Mouse (Mus musculus): ENCODE results near the gene Crispld2. TPM values are rescaled to one million over a fixed set of nuclear protein-coding genes. Genes with fewer than 3 reads are reported as not detected.
A peak's percentile ranks its signal among the peaks of the same experiment; 100 is the strongest.

Crispld2 gene
- polyA plus RNA-seq, 1 experiment = 8.9 TPM

- Histone ChIP-seq H3K36me3 (ENCODE audit: control insufficient read depth, insufficient read depth, low read length) (no peaks in the 10 kb centered on the region), H3K27ac (ENCODE audit: insufficient read depth, low read depth, low read length) (peak overlapping the region; percentile 46; the same call in 1 of the 2 replicates), H3K4me3 (ENCODE audit: low read depth, low read length) (no peak overlapping the region), H3K4me1 (ENCODE audit: control insufficient read depth, insufficient read depth, insufficient read length, low read length) (peaks cover 2% of the 10 kb centered on the region; the same call in 1 of the 2 replicates), H3K27me3 (ENCODE audit: control insufficient read depth, insufficient read depth, low read length) (no peaks in the 10 kb centered on the region)
- TF ChIP-seq POLR2A (IDR thresholded peaks at IDR 0.05; ENCODE audit: low read depth, low read length) (no peak), CTCF (IDR thresholded peaks at IDR 0.05; ENCODE audit: extremely low read depth, insufficient read length, insufficient replicate concordance, low read depth, low read length) (no peak)
- 69% methylated on average over 2 of the region's 2 CpGs for WGBS
Measured at GRCm38 (mm10) chr8:120057078-120057477, 64.8 kb downstream of the Crispld2 start.

- 88% methylated on average over 14 of the region's 14 CpGs for WGBS
Measured at GRCm38 (mm10) chr8:120062742-120063141, 70.5 kb downstream of the Crispld2 start.

GRCm38 (mm10) chr8:120063326-120063725, 71.1 kb downstream of the Crispld2 start:
- H3K4me1 ChIP-seq (ENCODE audit: control insufficient read depth, insufficient read depth, insufficient read length, low read length) = peaks cover 3% of the 10 kb centered on the region; the same call in 1 of the 2 replicates
- H3K27me3 ChIP-seq (ENCODE audit: control insufficient read depth, insufficient read depth, low read length) = no peaks in the 10 kb centered on the region
- H3K27ac ChIP-seq (ENCODE audit: insufficient read depth, low read depth, low read length) = no peak overlapping the region
- TF ChIP-seq POLR2A (IDR thresholded peaks at IDR 0.05; ENCODE audit: low read depth, low read length) (no peak), CTCF (IDR thresholded peaks at IDR 0.05; ENCODE audit: extremely low read depth, insufficient read length, insufficient replicate concordance, low read depth, low read length) (no peak)
- no peak overlapping the region for H3K4me3 ChIP-seq (ENCODE audit: low read depth, low read length)
- H3K36me3 ChIP-seq (ENCODE audit: control insufficient read depth, insufficient read depth, low read length) = no peaks in the 10 kb centered on the region
- WGBS = 71% methylated on average over 3 of the region's 3 CpGs

More at GRCm38 (mm10) chr8:120062742-120063141, 70.5 kb downstream of the Crispld2 start:
- TF ChIP-seq POLR2A (IDR thresholded peaks at IDR 0.05; ENCODE audit: low read depth, low read length) = no peak
- no peak for TF ChIP-seq CTCF (IDR thresholded peaks at IDR 0.05; ENCODE audit: extremely low read depth, insufficient read length, insufficient replicate concordance, low read depth, low read length)
- no peaks in the 10 kb centered on the region for H3K27me3 ChIP-seq (ENCODE audit: control insufficient read depth, insufficient read depth, low read length)
- H3K4me1 ChIP-seq (ENCODE audit: control insufficient read depth, insufficient read depth, insufficient read length, low read length) = no peaks in the 10 kb centered on the region; the same call in 1 of the 2 replicates
- H3K4me3 ChIP-seq (ENCODE audit: low read depth, low read length) = no peak overlapping the region
- H3K36me3 ChIP-seq (ENCODE audit: control insufficient read depth, insufficient read depth, low read length) = no peaks in the 10 kb centered on the region
- no peak overlapping the region for H3K27ac ChIP-seq (ENCODE audit: insufficient read depth, low read depth, low read length)

GRCm38 (mm10) chr8:120065611-120066010, 73.4 kb downstream of the Crispld2 start:
- Histone ChIP-seq H3K27me3 (ENCODE audit: control insufficient read depth, insufficient read depth, low read length) (no peaks in the 10 kb centered on the region), H3K36me3 (ENCODE audit: control insufficient read depth, insufficient read depth, low read length) (no peaks in the 10 kb centered on the region), H3K4me1 (ENCODE audit: control insufficient read depth, insufficient read depth, insufficient read length, low read length) (peaks cover 3% of the 10 kb centered on the region; the same call in 1 of the 2 replicates), H3K27ac (ENCODE audit: insufficient read depth, low read depth, low read length) (no peak overlapping the region), H3K4me3 (ENCODE audit: low read depth, low read length) (no peak overlapping the region)
- TF ChIP-seq CTCF (IDR thresholded peaks at IDR 0.05; ENCODE audit: extremely low read depth, insufficient read length, insufficient replicate concordance, low read depth, low read length) (no peak), POLR2A (IDR thresholded peaks at IDR 0.05; ENCODE audit: low read depth, low read length) (no peak)
- WGBS = 83% methylated on average over 8 of the region's 8 CpGs

- Histone ChIP-seq H3K27ac (ENCODE audit: insufficient read depth, low read depth, low read length) (no peak overlapping the region), H3K4me3 (ENCODE audit: low read depth, low read length) (no peak overlapping the region), H3K36me3 (ENCODE audit: control insufficient read depth, insufficient read depth, low read length) (no peaks in the 10 kb centered on the region), H3K4me1 (ENCODE audit: control insufficient read depth, insufficient read depth, insufficient read length, low read length) (peaks cover 3% of the 10 kb centered on the region; the same call in 1 of the 2 replicates), H3K27me3 (ENCODE audit: control insufficient read depth, insufficient read depth, low read length) (no peaks in the 10 kb centered on the region)
- TF ChIP-seq CTCF (IDR thresholded peaks at IDR 0.05; ENCODE audit: extremely low read depth, insufficient read length, insufficient replicate concordance, low read depth, low read length) (no peak), POLR2A (IDR thresholded peaks at IDR 0.05; ENCODE audit: low read depth, low read length) (no peak)
- 62% methylated on average over 4 of the region's 4 CpGs for WGBS
Measured at GRCm38 (mm10) chr8:120066226-120066625, 74.0 kb downstream of the Crispld2 start.

GRCm38 (mm10) chr8:120067936-120068668, 75.9 kb downstream of the Crispld2 start:
- no peak for TF ChIP-seq POLR2A (IDR thresholded peaks at IDR 0.05; ENCODE audit: low read depth, low read length)
- TF ChIP-seq CTCF (IDR thresholded peaks at IDR 0.05; ENCODE audit: extremely low read depth, insufficient read length, insufficient replicate concordance, low read depth, low read length) = no peak
- peaks cover 3% of the 10 kb centered on the region; the same call in 1 of the 2 replicates for H3K4me1 ChIP-seq (ENCODE audit: control insufficient read depth, insufficient read depth, insufficient read length, low read length)
- no peak overlapping the region for H3K4me3 ChIP-seq (ENCODE audit: low read depth, low read length)
- no peaks in the 10 kb centered on the region for H3K27me3 ChIP-seq (ENCODE audit: control insufficient read depth, insufficient read depth, low read length)
- 56% methylated on average over 19 of the region's 19 CpGs for WGBS
- H3K27ac ChIP-seq (ENCODE audit: insufficient read depth, low read depth, low read length) = peak overlapping the region; percentile 18; the same call in 1 of the 2 replicates
- H3K36me3 ChIP-seq (ENCODE audit: control insufficient read depth, insufficient read depth, low read length) = no peaks in the 10 kb centered on the region

GRCm38 (mm10) chr8:120071684-120072083, 79.4 kb downstream of the Crispld2 start:
- no peak overlapping the region for H3K27ac ChIP-seq (ENCODE audit: insufficient read depth, low read depth, low read length)
- 29% methylated on average over 4 of the region's 4 CpGs for WGBS
- H3K27me3 ChIP-seq (ENCODE audit: control insufficient read depth, insufficient read depth, low read length) = no peaks in the 10 kb centered on the region
- peaks cover 3% of the 10 kb centered on the region; the same call in 1 of the 2 replicates for H3K4me1 ChIP-seq (ENCODE audit: control insufficient read depth, insufficient read depth, insufficient read length, low read length)
- H3K4me3 ChIP-seq (ENCODE audit: low read depth, low read length) = no peak overlapping the region
- H3K36me3 ChIP-seq (ENCODE audit: control insufficient read depth, insufficient read depth, low read length) = no peaks in the 10 kb centered on the region
- TF ChIP-seq CTCF (IDR thresholded peaks at IDR 0.05; ENCODE audit: extremely low read depth, insufficient read length, insufficient replicate concordance, low read depth, low read length) (peak; percentile 86; the same call in 1 of the 2 replicates), POLR2A (IDR thresholded peaks at IDR 0.05; ENCODE audit: low read depth, low read length) (no peak)
